Mouse (Mus musculus) forebrain, postnatal 0 days (tissue): Measurements from ENCODE around the gene Ap4b1. TPM values are rescaled to one million over a fixed set of nuclear protein-coding genes. Genes with fewer than 3 reads are reported as not detected.

Experiments
- ATAC-seq: fragments of 200-750 bp; cut with Nextera tagmentation; 2 replicates; pipeline ENCODE4 v1.8.0; 2017; ENCODE audit warnings: mild to moderate bottlenecking, moderate library complexity
- DNase-seq: peaks from one replicate; pipeline ENCODE4 v3.0.0-alpha.2; 2015
- H3K27ac ChIP-seq: fragments of 300-500 bp; sonication (generic); 2 replicates; pipeline ENCODE4 v1.5.1; 2014; ENCODE audit warnings: low read depth, mild to moderate bottlenecking, antibody characterized with exemption, low read length, moderate library complexity, mixed read lengths
- H3K27me3 ChIP-seq: fragments of 300-500 bp; sonication (generic); 2 replicates; pipeline ENCODE4 v1.6.1; 2014; ENCODE audit warnings: mild to moderate bottlenecking, low read length, mixed read lengths; ENCODE audit not compliant: insufficient read depth
- H3K36me3 ChIP-seq: fragments of 300-500 bp; sonication (generic); 2 replicates; pipeline ENCODE4 v1.6.1; 2014; ENCODE audit warnings: mild to moderate bottlenecking, moderate library complexity; ENCODE audit not compliant: insufficient read depth
- H3K4me1 ChIP-seq: fragments of 300-500 bp; sonication (generic); 2 replicates; pipeline ENCODE4 v1.6.1; 2014; ENCODE audit warnings: antibody characterized with exemption; ENCODE audit not compliant: insufficient read depth
- H3K4me2 ChIP-seq: fragments of 300-500 bp; sonication (generic); 2 replicates; pipeline ENCODE4 v1.6.1; 2014; ENCODE audit warnings: low read depth, mild to moderate bottlenecking, moderate library complexity
- H3K4me3 ChIP-seq: fragments of 300-500 bp; sonication (generic); 2 replicates; pipeline ENCODE4 v1.5.1; 2014; ENCODE audit warnings: low read depth, low read length, mixed read lengths
- H3K9ac ChIP-seq: fragments of 300-500 bp; sonication (generic); 2 replicates; pipeline ENCODE4 v1.6.1; 2014; ENCODE audit warnings: mild to moderate bottlenecking
- H3K9me3 ChIP-seq: fragments of 300-500 bp; sonication (generic); 2 replicates; pipeline ENCODE4 v1.6.1; 2016; ENCODE audit warnings: low read length
- CTCF ChIP-seq: sonication (generic); IDR thresholded peaks from 2 replicates; pipeline ENCODE4 v1.5.1; 2016; ENCODE audit warnings: antibody characterized with exemption, control low read depth, low read depth
- WGBS: fragments of 180-500 bp; shearing (Covaris S2); extraction: QIAGEN DNeasy Blood & Tissue Kit; methylation state at CpG from one replicate; pipeline ENCODE4 v1.1.7; 2014; 5-methylcytosine and 5-hydroxymethylcytosine counted together
- polyA plus RNA-seq: library from polyadenylated mRNA; unstranded; fragments of >200 nt; fragmentation: Nextera tagmentation; extraction: Ambion mirVana; gene quantifications from 2 replicates; pipeline ENCODE4 v1.2.1, GENCODE M21; 2015
- total RNA-seq: library from RNA; depleted of rRNA; stranded (reverse); fragments of >200 nt; gene quantifications from 2 replicates; pipeline ENCODE4 v1.2.3, GENCODE M21; 2014

The Ap4b1 gene
- total and polyA plus RNA-seq, 2 experiments from 2014 or later, result 17.2 to 26.1 TPM

DNA sequence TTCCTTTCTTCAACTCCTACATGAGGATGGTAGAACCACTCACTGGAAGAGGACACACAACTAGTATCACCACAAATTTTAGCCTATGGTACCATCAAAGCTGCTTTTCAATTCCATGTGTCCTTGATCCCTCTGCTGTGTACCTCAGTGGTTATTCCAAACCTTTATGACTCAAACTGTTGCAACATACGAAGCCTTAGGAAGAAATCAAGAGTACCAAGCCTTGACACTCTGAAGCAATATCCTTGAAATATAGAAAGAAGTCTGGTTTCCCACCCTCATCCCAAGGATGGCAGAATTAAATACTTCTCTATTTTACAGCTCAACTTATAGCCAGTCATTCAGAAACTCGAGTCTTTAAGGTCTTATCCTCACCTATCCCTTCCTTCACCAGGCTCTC is 12.9 kb upstream of the Ap4b1 start:
- TF ChIP-seq CTCF, result no peak
- Histone ChIP-seq H3K27ac (no peak overlapping the region), H3K27me3 (no peaks in the 10 kb centered on the region), H3K4me1 (no peaks in the 10 kb centered on the region), H3K4me3 (no peak overlapping the region), H3K36me3 (0 out of 2 replicates have a peak, but pooled peaks cover 1% of the 10 kb centered on the region), H3K9me3 (no peaks in the 10 kb centered on the region), H3K9ac (no peak overlapping the region), H3K4me2 (no peak overlapping the region)
- DNase-seq (no peak), ATAC-seq (no peak)
- WGBS, result 50% methylated on average over 2 of the region's 2 CpGs

DNA sequence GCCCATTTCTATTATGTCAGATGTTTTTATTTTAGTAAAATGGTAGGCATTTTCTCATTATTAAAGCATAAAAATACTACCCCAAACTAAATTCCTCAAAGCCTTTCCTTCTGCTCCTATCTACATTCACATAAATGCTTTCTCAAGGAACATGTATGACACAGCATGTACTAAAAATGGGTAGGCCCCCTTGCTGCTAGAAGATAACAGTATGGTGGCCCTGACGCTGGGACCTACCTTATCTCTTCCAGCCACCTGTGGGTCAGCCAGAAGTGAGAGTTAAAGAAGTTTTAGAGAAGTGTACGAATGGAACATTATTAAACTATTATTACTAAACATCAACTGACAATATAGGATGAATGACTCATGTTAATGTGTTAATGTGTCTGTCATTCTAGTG is 9.8 kb upstream of the Ap4b1 start:
- H3K4me1 ChIP-seq, result no peaks in the 10 kb centered on the region
- no peak overlapping the region for H3K4me2 ChIP-seq
- no peaks in the 10 kb centered on the region for H3K27me3 ChIP-seq
- no peaks in the 10 kb centered on the region for H3K9me3 ChIP-seq
- ATAC-seq (no peak), DNase-seq (no peak)
- WGBS, result 88% methylated on average over 2 of the region's 2 CpGs
- peaks cover 30% of the 10 kb centered on the region for H3K36me3 ChIP-seq
- H3K4me3 ChIP-seq, result no peak overlapping the region
- H3K9ac ChIP-seq, result no peak overlapping the region
- H3K27ac ChIP-seq, result no peak overlapping the region
- TF ChIP-seq CTCF, result no peak

DNA sequence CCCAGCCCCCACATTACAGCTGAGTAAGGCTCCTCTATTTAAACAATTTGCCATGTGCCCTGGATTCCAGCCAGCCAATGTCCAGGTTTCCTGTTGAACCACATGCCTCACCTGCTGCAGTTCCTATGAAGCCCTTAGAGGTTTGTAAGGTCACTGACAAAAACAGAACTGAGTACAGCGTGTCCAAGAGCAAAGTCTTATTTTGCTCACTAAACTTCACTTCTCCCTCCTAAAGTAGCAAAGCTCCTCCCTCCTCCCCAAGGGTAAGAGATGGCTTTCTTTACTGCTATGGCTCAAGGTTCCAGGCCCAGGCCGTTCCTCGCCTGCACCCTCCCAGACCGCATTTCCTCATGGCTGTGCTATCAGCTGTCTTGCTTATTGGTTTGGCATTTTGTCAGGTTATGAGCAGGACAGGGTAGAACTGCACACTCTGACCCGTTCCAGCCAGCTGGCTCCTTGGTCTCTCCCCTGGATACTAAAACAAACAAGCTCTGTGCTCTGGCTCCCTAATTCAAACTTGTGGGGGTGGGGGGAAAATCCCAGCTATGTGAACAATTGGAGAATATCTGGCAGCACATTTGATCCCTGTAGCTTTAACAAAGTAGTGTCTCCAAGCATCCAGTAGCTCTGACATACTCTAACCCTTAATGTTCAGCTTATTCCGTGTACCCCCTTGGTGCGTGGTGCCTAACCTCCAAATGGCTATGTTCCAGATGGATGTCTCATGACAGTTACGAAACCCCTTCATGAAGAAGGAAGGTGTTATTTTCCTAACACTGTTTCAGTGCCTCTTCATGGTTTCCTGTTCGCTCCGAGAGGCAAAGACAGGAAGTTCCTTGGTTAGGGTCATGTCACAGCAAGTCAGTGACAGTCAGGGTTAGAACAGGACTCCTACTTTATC is 7.4 kb upstream of the Ap4b1 start:
- WGBS, result 81% methylated on average over 10 of the region's 10 CpGs
- ATAC-seq, result peak; percentile 77; the same call in 1 of the 2 replicates
- H3K36me3 ChIP-seq, result peaks cover 37% of the 10 kb centered on the region
- no peaks in the 10 kb centered on the region for H3K4me1 ChIP-seq
- H3K27me3 ChIP-seq, result no peaks in the 10 kb centered on the region
- H3K27ac ChIP-seq, result no peak overlapping the region
- H3K4me3 ChIP-seq, result no peak overlapping the region
- no peak for DNase-seq
- no peak overlapping the region for H3K9ac ChIP-seq
- H3K9me3 ChIP-seq, result no peaks in the 10 kb centered on the region
- H3K4me2 ChIP-seq, result no peak overlapping the region
- TF ChIP-seq CTCF, result no peak

DNA sequence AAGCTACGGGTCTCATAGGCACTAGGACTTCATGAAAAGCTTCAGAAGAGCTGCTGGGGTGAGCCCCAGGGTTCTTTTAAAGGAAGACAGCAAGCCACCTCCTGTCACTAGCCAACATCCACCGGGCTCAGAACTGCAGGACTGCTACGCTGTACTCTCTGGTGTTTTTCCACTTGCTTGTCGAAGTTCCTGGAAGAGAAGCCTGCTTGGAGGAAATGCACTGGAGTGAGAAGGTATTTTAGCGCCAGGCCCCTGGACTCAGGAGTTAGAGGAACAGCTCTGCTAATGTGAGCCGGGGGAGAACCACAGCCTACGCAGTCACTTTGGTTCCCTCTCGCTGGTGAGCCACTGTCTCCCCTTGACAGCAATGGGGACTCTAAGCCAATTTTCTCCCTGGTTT is 6.5 kb upstream of the Ap4b1 start:
- no peak overlapping the region for H3K9ac ChIP-seq
- 0 out of 2 replicates have a peak, but pooled peaks cover under 1% of the 10 kb centered on the region for H3K4me1 ChIP-seq
- no peaks in the 10 kb centered on the region for H3K27me3 ChIP-seq
- H3K4me3 ChIP-seq, result no peak overlapping the region
- no peaks in the 10 kb centered on the region for H3K9me3 ChIP-seq
- WGBS, result 88% methylated on average over 8 of the region's 8 CpGs
- TF ChIP-seq CTCF, result no peak
- no peak for ATAC-seq
- H3K27ac ChIP-seq, result no peak overlapping the region
- no peak for DNase-seq
- H3K4me2 ChIP-seq, result no peak overlapping the region
- peaks cover 38% of the 10 kb centered on the region for H3K36me3 ChIP-seq

DNA sequence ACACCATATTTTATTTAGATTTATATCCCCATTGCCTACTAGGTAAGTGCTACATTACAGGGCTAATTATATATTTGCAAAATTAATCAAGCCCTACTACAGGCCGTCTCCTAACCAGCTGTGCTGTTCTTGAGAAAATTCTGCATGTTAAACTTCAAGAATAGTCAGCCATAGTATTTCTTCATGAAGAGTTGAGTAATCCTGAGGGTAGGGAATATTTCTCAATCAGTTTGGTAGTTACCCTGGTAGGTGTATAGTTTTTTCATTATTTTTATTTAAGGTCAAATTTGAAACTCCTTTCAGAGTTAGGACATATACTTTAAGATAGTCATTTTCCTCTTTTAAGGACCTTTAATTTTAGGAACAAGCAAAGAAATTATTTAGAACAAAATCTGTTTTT is 3.6 kb upstream of the Ap4b1 start:
- no peak for DNase-seq
- Histone ChIP-seq H3K4me2 (no peak overlapping the region), H3K36me3 (peaks cover 38% of the 10 kb centered on the region), H3K27ac (no peak overlapping the region), H3K4me3 (no peak overlapping the region), H3K27me3 (no peaks in the 10 kb centered on the region), H3K4me1 (0 out of 2 replicates have a peak, but pooled peaks cover 7% of the 10 kb centered on the region), H3K9me3 (no peaks in the 10 kb centered on the region), H3K9ac (no peak overlapping the region)
- 100% methylated on average over 1 of the region's 1 CpGs for WGBS
- TF ChIP-seq CTCF, result no peak
- no peak for ATAC-seq

DNA sequence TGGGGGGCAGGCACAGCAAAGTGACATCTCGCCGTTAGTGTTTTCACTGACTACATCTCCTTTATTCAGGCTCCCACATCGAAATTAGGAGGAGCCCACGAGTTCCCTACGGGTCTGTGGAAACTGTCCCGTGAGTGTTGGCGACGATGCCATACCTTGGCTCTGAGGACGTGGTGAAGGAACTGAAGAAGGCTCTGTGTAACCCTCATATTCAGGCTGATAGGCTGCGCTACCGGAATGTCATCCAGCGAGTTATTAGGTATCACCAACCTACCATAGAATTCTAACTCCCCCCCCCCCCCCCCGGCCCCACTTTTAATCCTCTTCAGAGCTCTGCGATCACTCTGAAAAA is 455 bp downstream of the Ap4b1 start:
- no peaks in the 10 kb centered on the region for H3K9me3 ChIP-seq
- ATAC-seq, result peak; percentile 40; the same call in 1 of the 2 replicates
- under 1% methylated on average over 14 of the region's 14 CpGs for WGBS

DNA sequence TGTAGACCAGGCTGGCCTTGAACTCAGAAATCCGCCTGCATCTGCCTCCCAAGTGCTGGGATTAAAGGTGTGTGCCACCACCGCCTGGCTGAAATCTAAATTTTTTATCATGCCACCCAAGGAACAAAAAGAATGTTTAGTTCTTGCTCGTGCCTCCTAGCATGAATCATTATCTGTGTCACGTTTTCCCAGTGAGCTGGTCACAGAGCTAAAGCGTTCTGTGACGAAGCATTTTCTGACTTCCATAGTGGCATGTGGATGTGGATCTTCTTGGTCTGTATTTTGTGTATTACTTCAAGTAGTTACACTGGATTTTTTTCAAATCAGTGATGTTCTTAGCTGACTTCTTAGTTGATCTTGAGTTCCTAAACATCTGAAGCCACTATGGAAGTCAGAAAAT is 1.6 kb downstream of the Ap4b1 start:
- H3K36me3 ChIP-seq, result peaks cover 12% of the 10 kb centered on the region; the same call in 1 of the 2 replicates
- no peak overlapping the region for H3K9ac ChIP-seq
- H3K27ac ChIP-seq, result no peak overlapping the region
- 0 out of 2 replicates have a peak, but pooled peaks cover 7% of the 10 kb centered on the region for H3K4me1 ChIP-seq
- H3K27me3 ChIP-seq, result no peaks in the 10 kb centered on the region
- no peaks in the 10 kb centered on the region for H3K9me3 ChIP-seq
- 91% methylated on average over 6 of the region's 6 CpGs for WGBS
- TF ChIP-seq CTCF, result no peak
- H3K4me2 ChIP-seq, result no peak overlapping the region
- DNase-seq (no peak), ATAC-seq (no peak)
- no peak overlapping the region for H3K4me3 ChIP-seq

More for the DNA sequence above, 455 bp downstream of the Ap4b1 start:
- Histone ChIP-seq H3K9ac (peak overlapping the region; percentile 86), H3K27me3 (no peaks in the 10 kb centered on the region), H3K36me3 (peaks cover 7% of the 10 kb centered on the region), H3K4me2 (peak overlapping the region; percentile 71), H3K4me1 (0 out of 2 replicates have a peak, but pooled peaks cover 7% of the 10 kb centered on the region), H3K27ac (peak overlapping the region; percentile 94), H3K4me3 (peak overlapping the region; percentile 83)
- no peak for DNase-seq
- TF ChIP-seq CTCF, result no peak
